Mouse (Mus musculus) ovary, postnatal 10 days (tissue): ENCODE data around the gene Nphp4.
"Not testable (repeated sequence)": the region's sequence is repeated elsewhere in the genome, so short reads cannot be mapped to it uniquely, and the experiment has no call there.

Experiments used
- DNase-seq: peaks from one replicate; pipeline ENCODE4 v3.0.0; 2022; ENCODE audit warnings: low spot score

Nphp4 gene

DNA sequence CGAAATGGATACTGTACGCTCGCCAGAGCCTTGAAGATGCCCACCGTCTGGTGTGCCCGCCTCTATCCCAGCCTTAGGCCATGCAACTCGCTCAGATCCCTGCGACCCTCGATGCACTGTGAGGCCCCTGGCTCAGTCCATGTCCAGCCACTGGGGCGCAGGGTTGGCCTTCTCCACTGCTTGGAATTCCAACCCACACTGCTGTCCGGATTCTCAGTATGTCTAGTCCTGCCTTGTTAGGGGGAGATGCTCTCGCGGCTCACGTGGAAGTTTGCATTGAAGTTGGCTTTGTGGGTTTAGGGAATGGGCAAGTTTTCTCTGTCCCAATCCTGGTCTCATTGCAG is 1.7 kb downstream of the Nphp4 start:
- no peak for DNase-seq

DNA sequence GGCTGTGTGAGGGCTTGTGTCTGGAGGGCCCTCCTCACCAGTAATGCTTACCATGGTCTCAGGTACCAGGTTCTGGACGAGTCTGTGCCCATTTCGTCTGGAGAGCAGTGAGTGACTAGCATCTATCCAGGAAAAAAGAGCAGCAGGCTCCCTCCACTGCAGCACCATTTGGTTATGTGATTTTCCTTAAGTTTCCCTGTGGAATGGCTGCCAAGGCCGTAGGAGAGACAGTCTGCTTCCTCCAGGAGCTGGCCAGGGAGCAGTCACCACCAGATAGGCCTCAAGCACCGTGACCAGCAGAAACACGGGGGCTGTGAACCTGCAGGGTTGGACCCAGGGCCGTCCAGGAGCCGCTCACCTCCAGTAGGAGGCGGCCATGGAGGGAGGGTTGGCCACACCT is 3.9 kb downstream of the Nphp4 start:
- no peak for DNase-seq

DNA sequence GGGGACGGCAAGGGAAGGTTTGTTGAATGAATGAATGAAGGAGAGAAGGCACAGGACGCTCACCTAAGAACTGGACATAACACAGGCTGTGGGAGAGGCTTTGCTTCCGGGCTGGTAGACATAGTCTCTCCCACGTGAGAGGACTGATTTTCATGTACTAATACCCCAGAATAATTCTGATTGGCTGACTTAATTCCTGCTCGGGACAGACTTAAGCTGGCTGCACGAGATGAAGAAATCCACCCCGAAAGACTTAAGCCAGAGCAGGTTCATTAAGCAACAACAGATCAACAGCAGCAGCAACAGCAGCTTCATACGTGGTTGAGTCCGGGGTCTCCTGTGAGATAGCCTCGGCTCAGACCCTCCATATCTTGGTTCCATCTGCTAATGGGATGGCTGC is 11.5 kb downstream of the Nphp4 start:
- DNase-seq, result no peak

DNA sequence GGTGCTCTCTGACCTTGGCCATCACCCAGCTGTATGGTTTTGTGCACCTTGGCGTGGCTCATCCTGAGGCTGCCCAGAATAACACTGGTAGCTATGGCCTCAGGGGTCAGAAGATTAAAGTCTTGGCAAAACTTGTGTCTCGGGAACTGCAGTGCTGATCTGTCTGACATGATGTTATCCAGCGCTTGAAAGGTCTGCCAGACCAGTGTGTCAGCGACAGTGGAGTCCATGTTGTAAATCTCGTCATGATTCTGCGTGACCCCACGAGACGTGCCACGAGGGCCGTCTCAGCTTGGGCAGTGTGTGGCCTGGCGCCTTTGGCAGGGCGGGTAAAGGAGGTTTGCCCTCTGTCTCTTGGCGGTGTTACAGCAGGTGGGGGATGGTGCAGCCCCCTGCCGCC is 13.8 kb downstream of the Nphp4 start:
- DNase-seq, result no peak

DNA sequence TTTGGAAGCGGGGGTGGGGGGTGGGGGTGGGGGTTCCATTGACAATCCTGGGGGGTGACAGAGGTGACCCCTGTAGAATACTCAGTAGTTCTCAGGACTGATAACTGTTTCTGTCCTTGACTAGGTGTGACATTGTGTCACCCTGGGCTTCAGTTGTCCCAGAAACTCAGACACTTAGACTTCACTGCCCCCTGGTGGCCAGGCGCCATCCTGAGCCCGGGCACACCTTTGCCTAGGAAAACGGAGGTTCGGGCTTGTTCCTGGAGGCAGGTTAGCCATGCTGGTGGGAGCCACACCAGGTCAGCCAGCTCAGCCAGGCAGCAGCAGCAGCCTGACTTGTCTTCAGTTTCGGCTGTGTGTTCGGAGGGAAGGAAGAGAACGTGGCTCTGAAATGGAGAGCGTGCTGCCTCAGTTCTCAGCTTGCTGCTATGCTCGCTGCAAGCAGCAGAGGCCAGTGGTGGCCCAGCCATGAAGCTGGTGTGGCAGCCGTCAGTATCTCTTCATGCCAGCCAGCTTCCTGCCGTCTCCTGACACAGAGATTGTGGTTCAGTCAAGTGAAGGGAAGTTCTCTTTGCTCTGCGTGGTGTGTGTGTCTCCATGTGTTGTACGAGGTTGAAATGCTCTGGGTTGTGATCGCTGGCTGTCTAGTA is 14.9 kb downstream of the Nphp4 start:
- peak; percentile 21 for DNase-seq

DNA sequence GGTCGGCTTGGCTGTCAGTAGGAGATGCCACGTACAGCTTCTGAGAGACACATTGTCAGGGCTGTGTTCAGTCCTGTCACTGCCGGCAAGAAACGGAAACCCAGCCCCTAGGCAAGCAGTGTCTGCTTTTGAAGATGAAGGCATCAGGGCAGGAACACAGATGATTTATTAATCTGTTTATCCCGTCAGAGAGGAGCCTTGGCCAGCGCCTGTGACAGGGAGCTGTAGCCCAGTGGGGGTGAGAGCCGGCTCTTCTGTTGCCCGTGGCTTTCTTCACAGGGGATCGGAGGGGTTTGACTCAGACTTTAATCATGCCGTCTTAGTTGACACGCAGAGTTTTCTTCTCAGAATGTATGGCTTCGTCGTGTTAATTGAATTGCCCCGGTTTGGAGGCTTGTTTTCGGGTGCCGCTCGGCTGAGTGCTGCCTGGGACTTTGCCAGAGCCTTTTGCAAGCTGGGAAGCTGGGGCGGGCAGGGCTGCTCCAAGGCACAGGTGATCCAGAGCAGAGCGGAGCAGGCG is 17.9 kb downstream of the Nphp4 start:
- DNase-seq, result no peak

DNA sequence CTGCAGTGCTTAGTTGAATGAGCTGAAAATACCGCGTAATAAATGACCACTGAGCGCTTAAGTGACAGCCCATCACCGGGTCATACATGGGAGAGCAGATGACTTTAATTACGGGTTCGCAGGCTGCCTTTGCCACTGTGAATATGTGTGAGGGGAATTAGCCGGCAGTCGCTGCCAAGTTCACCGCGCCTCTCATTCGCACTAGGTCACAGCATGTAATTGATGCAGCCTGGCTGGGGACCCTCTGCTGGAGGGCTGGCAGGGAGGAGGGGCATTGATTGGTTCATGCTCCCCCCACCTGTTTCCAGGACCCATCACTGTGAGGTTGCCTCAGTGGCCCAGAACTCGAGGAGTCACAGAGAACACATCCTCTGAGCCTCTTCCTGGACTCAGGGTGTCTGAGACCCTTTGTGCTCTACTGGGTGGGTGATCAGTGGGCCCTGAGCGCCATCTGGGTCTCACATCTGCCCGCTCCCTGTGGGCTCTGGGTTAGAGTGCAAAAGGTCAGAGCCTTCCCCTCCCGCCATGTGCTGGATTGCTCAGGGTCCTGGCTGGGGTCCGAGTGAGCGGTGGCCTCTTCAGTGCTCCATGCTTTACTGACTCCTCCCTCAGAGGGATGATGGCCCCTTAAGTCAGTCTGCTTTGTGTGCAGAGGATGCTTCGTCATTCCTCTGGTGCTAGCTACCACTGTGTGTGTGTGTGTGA is 35.9 kb downstream of the Nphp4 start:
- no peak for DNase-seq

DNA sequence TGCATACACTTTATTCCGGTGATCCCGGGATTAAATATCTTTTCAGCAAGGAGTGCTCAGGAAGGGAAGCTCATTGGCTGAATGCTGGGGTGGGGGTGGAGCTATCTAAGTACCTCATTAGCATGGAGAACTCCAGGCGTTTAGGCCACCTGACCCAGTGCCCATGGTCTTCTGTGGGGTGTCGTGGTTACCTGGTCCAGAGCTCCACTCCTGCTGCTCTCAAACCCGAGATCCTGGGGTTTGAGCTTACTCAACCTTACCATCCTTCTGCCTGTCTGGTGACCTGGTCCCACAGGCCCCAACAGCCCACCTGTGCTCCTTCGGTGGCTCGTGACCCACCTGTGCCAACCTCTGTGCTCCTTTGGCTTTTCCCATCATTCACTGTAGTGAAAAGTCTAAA is 38.4 kb downstream of the Nphp4 start:
- DNase-seq, result no peak

DNA sequence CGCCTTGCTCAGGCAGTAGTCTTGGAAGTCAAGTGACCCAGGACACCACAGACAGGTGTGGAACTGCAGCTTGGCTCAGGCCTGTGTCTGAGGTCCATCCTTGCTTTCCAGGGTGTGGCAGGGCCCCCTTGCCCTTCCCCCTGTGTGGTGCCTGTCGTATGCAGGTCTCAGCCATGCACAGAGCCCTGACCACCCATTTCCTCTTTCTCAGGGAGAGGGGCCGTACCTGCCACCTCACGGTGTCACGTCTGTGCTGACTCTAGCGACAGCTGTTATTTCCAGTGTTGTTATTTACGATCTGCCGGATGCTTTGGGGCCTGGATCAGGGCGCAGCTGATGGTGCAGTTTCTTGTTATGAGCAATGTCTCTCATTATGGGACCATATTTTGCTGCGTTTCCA is 42.6 kb downstream of the Nphp4 start:
- no peak for DNase-seq

DNA sequence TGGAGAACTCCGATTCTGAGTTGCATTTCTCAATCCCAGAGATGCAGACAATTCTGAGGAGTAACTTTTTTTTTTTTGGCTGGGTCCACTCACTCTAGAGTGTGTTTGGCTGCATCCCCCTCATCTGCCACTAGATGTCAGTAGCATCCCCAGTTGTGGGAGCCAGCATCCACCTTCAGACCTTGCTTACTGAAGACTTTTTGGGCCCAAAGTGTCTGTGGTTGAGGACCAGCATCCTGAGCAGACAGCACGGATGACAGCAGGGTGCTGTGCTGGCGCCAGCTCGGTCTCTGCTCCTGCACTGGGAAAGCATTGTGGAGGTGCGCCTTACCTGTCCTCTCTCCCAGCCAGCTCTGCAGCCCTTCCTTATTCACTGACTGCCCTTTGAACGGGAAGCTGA is 43.6 kb downstream of the Nphp4 start:
- DNase-seq, result peak; percentile 18

DNA sequence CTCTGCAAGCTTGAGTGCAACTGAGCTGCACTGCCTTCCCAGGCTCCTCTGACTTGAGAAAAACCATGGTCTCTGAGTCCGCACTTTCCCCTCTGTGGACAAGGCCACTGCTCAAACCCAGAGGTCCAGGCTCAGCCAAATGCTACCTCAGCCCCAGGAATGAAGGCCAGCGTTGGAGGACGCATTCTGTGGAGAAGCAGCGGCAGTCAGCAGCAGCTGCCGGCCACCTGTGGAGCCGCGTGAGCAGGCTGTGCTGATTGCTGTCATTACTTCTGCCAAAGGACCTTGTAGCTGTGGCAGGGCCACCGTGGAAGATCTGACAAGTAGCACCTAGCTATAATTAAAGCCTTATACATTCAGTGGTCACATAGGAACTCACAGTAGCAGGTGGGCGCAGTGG is 56.4 kb downstream of the Nphp4 start:
- DNase-seq, result no peak

DNA sequence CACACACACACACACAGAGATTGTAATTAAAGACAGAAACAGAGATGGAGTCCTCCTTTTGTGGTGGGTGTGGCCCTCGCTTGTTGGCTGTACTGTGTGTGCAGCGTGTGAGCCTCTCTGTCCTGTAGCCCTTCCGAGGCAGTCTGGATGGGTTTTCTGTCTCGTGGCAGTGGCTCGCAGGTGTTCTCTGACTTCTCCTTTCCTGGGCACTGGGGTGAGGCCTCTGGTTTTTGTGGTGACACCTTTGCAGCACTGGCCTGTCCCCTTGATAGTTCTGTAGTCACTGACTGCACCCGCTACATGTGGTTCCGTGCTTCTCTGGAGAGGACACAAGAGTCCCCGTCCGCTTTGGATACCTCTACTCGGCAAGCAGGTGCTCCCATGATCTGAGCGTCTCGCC is 63.2 kb downstream of the Nphp4 start:
- no peak for DNase-seq

DNA sequence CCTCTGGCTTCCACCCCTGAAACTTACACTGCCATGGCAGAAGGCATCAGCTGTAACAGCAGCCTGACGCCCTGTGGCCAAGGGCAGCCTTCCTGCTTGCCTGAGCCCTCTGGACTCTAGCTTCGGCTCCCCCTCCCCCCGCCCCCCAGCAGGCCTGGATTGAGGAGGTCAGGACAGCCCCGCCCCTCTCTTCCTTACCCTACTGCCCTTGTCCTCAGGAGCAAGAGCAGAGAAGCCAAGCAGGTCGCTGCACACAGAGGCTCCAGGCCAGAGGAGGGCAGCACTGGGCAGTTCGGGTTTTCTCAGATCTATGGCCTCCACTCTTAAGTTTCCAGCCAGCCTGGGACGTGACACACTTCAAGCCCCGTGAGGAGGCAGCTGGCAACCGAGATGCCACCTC is 64.7 kb downstream of the Nphp4 start:
- DNase-seq, result no peak

DNA sequence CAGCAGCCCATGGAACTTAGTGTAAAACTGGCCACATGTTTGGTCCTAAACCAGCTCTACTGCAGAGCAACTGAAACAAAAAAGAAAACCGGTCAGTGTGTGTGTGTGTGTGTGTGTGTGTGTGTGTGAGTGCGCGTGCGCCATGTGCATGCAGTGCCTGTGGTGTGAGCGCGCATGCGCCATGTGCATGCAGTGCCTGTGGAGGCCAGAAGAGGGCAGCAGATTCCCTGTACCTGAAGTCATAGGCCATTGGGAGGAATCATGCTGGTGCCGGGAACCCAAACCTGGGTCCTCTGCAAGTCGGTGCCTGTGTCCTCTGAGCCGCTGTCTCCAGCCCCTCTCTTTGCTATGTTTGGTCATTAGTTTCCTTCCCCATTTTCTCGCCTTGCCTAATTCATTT is 65.9 kb downstream of the Nphp4 start:
- no peak for DNase-seq

DNA sequence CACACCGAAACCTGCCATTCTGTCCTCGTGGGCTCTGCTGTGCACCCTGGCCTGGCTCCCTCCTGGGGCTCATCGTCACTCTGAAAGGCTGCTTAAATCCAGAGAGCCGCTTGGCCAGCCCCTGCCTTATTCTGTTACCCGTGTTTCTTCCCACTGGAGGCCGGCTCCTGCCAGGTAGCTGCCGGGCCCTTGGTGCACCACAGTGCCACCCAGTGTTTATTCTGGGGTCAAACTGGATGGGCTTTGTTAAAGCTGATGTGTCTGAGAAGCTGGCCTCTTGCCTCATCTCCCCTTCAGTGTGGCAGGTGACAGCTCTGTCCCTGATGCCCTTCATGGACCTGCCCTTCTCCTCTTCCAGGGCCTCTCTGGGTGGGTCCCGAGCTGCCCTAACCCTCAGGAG is 70.0 kb downstream of the Nphp4 start:
- DNase-seq, result no peak

DNA sequence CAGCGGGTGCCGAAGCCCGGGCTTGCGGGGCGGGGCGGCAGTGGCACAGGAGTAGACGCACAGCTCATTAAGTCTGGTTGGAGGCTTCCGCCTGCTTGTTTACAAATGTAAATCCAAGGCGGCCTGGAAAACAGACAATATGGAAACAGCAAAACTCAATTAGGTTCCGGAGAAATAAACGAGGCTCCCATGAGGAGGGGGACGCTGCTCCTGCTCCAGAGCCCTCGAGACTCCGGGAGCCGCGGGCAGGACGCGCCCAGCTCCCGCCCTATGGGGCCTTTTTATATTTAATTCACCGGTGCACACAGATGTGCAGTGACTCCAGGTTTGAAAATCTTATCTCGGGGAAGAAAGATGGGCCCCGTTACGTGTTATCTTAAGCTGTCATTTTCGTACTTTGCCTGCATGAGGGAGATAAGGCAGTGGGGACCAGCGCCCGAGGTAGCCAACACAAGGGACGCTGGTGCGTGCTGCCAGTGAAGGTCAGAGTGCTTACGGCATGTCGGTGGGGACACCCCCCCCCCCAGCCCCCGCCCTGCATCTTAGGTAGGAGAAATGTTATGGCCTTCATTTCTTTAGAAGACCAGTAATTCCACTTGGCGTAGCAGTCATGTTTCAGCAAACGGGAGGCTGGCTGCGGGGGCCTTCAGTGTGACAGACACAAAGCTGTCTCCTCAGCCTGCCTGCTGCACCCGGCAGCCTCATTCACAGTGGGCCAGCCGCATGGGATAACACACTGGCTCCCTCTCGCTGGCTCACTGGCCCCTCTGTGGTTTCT is 71.6 kb downstream of the Nphp4 start:
- DNase-seq, result no peak

DNA sequence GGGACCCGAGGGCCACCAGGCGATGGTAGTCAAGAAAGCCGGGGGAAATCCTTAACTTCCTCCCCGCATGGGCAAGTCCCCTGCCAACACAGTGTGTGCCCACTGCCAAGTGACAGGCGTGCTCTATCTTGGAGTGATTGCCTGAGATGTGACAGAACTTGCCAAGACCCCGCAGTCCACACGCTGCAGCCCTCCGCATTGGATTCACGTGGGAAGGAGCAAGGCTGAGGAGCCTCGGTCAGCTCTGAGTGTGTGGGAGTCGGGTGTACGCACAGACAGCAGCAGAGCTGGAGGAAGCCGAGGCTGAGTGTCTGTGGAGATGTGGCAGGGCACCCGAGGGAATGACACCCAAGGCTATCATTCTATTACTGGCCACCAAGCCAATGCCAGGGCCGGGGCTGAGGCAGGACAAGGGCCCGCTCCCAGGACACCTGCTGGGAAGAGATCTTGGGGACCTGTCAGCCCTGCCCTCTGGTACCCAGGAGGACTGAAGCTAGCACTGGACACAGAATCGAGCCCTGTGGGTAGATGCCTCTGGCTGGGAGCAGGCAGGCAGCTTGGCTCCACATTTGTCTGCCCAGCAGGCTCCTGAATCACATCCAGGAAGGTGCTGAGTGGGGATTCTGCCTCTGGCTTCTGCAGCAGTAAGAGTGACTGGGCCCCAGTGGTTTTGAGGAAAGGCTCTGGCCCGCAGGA is 73.1 kb downstream of the Nphp4 start:
- no peak for DNase-seq

DNA sequence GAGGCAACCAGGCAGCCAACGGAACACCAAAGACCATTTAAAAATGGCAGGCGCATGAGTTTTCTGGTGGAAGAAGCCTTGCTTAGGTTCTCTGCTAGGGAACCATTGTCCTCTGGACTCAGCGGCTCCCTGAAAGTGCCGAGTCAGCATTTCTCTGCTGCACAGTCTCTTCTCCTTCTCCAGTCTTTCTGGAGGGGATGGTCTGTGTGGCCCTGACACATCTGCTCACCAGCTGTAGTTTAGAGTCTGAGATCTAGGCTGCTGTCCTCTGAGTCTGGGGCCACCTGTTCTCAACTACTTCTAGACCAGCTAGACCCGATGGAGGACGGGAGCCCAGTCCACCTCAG is 73.7 kb downstream of the Nphp4 start:
- DNase-seq, result no peak

DNA sequence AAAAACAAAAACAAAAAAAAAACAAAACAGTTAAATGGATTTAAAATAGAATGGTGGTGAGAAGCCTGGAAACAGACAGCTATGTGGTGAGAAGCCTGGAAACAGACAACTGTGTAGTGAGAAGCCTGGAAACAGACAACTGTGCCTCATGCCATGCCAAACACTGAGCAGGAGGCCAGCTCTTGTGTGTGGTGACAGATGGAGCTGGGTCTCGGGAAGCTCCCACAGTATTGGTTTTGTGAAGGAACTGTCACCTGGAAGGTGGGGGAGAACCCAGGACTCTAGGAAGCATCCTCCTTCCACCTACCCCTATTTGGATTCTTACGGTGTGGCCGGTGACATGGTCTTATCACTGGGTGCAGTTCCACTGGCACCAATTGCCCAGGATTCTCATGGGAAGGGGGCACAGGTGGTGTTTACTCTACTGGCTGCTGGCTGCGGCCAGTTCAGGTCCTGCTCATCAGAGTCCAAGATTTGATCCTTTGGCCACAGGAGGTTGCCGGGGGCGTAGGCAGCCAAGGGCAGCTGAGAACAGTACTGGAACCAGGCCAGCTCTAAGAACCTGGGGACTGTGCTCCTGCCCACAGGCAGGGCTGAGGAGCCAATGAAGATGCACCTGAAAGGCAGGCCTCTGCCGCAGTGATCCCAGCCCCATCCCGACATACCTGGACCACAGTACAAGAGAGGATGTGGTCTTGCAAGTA is 77.2 kb downstream of the Nphp4 start:
- no peak for DNase-seq

DNA sequence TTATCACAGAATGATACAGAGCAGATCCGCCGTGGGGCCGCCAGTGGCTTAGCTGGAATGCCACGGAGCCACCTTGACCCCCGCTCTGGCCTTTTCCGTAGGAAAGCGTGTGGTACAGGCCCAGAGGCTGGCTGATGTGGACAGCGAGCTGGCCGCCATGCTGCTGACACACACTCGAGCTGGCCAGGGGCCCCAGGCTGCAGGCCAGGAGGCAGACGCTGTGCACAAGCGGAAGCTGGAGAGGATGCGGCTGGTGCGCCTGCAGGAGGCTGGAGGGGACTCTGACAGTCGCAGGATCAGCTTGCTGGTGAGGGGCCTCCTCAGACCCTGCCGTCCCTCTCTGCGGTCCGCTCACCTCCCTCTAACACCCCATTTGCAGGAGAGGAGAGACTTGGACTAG is 77.9 kb downstream of the Nphp4 start:
- no peak for DNase-seq

DNA sequence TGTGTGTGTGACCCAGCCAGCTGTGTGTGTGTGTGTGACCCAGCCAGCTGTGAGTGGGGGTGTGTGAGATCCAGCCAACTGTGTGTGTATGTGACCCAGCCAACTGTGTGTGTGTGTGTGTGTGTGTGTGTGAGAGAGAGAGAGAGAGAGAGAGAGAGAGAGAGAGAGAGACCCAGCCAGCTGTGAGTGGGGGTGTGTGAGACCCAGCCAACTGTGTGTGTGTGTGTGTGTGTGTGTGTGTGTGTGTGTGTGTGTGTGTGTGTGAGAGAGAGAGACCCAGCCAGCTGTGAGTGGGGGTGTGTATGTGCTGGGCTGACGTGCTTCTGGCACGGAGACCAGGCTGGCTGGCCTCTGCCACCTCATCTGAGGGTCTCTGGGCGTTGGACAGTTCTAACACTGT is 79.3 kb downstream of the Nphp4 start:
- DNase-seq, result not testable (repeated sequence)

DNA sequence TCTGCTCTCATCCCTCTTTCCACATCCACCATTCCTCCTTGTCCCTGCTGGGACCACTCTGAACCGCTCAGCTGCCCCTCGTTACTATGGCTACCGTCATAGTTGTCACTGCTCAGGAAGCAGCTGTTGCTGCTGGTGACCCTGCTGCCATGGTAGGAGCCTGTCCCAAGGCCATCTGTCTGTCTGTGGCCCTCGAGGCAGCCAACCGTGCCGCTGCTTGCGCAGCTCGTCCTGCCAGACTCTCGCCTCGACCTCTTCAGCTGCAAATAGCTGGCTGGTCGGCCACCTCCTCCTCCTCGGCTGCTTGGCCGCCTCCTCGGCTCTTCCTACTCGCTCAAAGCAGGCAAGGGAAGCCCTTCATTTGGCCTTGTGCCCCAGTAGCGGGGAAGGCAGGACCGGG is 81.7 kb downstream of the Nphp4 start:
- no peak for DNase-seq
